Mouse (Mus musculus) ES-Bruce4 (cell line): ENCODE data around the gene Vmn1r22.

Experiments
- CTCF ChIP-seq: IDR thresholded peaks from one replicate; pipeline ENCODE4 v1.8.1; 2011; ENCODE audit warnings: low read depth, low read length
- EP300 ChIP-seq: IDR thresholded peaks from 2 replicates; pipeline ENCODE4 v1.6.1; 2011; ENCODE audit warnings: low read depth, low read length; ENCODE audit not compliant: insufficient read depth
- POLR2A ChIP-seq: IDR thresholded peaks from one replicate; pipeline ENCODE4 v1.8.1; 2011; ENCODE audit warnings: low read length; ENCODE audit not compliant: insufficient read depth

DNA sequence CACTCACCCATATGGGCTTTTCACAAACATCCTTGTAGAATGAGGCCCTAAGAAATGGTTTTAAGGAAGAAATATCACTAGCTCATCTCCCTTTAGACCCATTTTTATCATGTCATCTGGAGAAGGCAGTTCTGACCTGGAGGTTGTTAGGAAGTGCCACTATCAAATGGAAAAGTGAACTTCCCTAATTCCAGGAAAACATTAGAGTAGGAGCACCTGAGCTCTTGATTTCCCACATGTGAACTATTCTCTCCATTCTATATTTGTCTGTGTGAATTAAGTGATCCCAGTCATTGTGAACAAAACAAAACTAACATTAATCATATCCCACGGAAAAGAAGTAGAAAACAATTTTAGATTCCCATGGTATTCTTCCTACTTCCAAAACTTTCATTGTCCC, at the start of gene Vmn1r22:
- TF ChIP-seq CTCF (no peak), POLR2A (no peak), EP300 (no peak)
